Mouse (Mus musculus): ENCODE measurements around the gene Ahnak.

Gene Ahnak

DNA sequence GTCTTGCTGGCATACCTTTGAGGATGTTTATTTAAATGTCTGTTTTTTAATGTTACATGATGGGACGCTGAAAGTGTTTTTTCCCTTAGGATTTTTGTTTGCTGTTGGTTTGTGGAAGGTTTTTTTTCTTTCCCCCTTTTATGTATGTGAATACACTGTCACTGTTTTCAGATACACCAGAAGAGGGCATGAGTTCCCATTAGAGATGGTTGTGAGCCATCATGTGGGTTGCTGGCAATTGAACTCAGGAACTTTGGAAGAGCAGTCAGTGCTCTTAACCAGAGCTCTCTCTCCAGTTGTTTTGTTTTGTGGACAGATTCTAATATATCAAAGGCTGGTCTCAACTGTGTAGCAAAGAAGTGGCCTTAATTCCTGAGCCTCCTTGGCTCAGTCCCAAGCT is 14.4 kb upstream of the Ahnak start:
- DNase-seq, result no peak

DNA sequence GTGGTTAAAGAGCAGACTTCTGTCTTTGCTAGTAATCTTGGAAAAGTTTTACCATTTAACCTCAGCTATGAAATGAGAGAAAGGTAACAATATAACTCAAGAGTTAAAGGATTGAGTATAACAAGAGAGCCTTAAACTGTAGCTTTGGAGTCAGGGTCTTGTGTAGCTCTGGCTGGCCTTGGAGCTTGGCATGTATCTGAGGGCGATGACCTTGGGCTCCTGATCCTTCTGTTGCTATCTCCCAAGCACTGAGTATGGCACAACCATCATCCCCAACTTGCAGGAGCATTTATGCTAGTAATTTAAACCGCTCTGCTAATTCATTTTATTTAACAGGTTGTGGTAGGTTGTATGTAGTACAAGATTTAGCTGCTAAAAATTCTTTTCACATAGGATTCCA is 13.6 kb upstream of the Ahnak start:
- DNase-seq, result no peak

- no peak for DNase-seq
Observed at GRCm38 (mm10) chr19:8976535-8976934, 12.5 kb upstream of the Ahnak start.

DNA sequence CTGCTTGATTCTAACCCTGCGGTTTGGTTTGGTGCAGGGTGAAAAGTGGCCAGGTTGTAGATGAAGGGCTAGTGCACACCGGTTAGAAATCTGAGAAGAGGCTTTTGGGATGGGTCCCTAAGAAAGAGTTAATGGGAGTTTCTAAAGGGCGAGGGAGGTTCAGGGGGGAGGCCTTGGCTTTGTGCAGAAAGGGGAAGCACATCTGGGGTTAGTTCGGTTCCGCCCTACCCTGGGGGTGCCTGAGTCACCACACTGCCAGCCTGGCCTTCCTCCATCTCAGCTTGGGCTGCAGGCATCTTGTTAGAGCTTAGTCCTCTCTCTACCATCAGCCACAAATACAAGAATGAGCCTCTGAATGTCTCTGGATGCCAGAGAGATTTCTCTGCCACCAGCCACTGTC is 8.3 kb upstream of the Ahnak start:
- DNase-seq, result no peak

DNA sequence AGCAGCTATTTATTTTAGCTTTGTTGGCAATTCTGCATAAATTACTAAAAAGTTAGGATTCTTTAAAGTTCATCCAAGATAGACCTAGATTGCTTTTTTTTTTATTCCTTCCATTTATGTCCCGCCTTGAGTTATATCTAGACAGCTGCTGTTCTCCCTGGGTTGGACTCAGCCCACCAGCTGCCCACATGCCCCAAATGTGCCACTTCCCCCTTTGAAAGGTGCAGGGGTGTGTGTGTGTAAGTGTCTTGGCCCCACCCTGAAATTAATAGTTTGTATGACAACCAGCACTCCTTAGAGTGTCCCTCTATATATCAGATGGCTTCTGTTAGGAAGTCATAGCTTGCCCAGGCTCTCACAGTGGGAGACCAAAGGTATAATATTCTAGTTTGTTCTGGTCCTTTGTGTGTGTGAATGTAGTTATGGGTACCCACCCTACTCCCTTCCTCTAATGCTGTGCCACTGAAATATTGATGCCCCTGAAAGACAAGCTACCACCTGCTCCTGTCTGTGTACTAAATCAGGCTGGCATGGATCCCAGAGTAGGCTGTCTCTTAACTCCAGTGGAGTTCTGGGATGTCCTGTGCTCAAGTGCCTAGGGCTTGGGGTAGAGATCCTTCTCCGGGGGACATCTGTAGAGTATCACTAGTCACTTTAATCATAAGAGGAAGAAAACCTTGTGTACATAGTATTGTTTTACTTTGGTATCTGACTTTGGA is 7.5 kb upstream of the Ahnak start:
- no peak for DNase-seq

GRCm38 (mm10) chr19:8982303-8983149 is 6.6 kb upstream of the Ahnak start:
- DNase-seq, result no peak

DNA sequence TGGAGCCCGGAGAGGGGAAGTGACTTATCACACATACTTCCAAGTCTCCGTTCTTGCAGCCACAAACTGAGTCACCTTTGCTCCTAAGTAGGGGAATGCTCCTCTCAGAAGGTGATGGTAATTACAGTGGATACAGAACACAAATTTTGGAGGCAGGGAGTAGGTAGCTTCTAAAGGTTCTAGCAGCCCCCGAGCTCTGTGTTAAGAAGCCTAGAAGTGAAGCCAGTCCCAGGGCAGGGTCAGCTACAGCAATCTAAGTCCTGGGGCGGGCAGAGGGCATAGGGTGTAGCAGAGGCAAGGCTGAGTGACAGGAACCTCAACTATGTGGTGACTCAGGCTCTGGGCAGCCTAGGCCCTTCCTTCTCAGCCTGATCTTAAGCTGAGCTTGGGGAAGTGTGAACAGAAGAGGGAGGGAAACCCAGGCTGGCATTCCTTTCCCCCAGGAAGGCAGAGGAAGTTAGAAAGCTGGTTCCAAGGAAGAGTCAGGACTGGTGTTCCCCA is 5.9 kb upstream of the Ahnak start:
- DNase-seq, result no peak

GRCm38 (mm10) chr19:8984255-8984868 is 4.7 kb upstream of the Ahnak start:
- peak; percentile 54 for DNase-seq

- DNase-seq, result no peak
Observed at GRCm38 (mm10) chr19:8985891-8986290, 3.2 kb upstream of the Ahnak start.

- DNase-seq, result no peak
Observed at GRCm38 (mm10) chr19:8987816-8988215, 1.3 kb upstream of the Ahnak start.

DNA sequence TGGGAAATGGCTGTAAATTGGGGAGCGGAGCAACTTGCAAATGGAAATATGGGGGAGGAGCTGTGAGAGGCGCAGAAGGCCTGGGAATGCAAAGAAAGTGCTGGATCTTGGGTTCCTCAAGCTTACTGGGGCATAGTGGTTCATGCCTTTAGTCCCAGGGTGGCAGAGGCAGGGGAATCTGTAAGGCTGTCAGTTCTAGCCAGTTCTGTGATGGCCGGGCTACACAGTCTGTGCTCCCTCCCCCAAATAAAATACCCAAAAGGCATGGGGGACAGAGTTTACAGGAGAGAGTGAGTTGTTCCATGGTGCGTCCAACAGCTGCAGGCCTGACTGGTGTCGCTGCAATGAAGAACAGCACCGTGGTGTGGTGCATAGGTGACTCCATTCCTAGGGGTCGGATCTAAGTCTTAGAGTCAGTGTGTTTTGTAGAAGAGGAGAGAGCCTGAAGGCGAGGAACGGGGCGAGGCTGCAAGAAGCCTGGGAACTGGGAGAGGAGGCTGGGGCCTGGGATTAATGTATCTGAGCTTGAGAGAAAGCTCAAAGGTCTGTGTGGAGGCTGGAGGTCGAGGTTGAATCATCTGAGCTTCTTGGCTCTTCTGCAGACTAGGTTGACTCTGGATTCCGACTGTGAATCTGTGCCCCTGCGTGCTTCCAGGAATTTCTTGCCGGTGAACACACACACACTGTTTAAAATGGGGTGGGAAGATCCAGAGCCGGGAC is 578 bp upstream of the Ahnak start:
- DNase-seq, result no peak

DNA sequence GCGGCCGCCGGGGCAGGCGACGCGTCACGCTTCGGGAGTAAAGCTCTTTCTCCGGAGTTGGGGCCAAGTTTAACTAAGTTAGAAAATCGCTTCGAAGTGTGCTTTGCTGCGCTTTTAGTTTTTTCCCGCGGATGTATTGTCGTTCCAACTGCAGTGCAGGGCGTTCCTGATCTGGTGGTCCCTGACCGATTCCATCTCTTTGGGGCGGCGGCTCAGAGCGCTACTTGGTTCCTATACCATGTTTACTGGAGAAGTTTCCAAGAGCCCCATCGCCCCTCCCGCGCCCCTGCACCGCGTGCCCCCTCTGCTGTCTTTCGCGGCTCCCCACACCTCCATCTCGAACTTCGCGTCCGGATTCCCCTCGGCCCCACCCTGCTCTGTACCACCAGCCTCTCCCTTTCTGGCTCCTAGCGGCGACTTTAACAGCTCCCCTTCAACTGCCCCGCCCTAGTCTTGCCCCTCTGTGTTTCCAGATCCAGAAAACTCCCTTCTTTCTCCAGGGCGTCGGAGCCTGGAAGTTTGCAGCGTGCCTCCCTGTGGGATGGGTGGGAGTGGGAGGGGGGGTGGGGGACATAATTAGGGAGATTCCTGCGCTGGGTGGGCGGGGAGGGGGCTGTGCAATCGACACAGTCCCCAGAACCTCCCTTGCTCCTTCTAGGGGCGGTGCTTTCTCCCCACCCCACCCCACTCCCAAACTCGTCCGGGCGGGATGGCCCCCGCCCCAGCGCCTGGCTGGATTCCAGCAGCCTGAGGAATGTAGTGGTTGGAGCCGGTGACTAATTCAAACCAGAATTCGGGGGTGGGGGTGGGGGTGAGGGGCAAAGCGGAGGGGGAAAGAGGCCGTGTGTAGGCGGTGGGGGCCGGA is 715 bp downstream of the Ahnak start:
- peak; percentile 54 for DNase-seq

DNA sequence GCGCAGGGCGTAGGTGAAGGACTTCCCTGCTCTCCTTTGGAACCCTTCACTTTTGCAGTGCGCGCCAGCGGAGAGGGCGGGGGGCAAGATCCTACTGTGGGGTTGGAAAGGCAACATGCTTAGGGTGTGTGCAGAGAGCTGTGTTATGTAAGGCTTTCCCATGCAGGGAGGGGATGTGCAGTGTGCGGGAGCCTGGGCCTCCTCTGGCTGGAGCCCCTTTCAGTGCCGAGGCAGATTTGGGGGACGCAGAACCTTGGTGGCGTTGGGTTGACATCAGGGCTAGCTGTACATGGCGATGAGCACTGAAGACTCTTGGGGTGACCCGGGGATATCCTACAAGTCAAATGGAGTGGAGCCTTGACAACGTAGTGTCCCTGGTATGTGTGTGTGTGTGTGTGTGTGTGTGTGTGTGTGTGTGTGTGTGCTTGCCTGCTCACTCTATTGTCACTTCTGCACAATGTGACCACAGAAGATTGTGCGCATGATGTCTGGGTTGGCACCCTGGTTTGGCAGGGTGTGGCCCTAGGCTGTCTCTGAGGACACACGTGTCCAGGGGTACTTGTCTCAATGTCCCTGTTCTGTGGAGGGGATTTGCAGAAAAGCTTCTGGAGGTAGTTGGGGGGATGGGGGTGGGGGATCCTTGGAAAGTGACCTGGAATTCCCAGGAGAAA is 1.5 kb downstream of the Ahnak start:
- DNase-seq, result no peak

- DNase-seq, result no peak
Observed at GRCm38 (mm10) chr19:8991245-8991870, 2.3 kb downstream of the Ahnak start.

GRCm38 (mm10) chr19:8991871-8992735 is 3.0 kb downstream of the Ahnak start:
- no peak for DNase-seq

DNA sequence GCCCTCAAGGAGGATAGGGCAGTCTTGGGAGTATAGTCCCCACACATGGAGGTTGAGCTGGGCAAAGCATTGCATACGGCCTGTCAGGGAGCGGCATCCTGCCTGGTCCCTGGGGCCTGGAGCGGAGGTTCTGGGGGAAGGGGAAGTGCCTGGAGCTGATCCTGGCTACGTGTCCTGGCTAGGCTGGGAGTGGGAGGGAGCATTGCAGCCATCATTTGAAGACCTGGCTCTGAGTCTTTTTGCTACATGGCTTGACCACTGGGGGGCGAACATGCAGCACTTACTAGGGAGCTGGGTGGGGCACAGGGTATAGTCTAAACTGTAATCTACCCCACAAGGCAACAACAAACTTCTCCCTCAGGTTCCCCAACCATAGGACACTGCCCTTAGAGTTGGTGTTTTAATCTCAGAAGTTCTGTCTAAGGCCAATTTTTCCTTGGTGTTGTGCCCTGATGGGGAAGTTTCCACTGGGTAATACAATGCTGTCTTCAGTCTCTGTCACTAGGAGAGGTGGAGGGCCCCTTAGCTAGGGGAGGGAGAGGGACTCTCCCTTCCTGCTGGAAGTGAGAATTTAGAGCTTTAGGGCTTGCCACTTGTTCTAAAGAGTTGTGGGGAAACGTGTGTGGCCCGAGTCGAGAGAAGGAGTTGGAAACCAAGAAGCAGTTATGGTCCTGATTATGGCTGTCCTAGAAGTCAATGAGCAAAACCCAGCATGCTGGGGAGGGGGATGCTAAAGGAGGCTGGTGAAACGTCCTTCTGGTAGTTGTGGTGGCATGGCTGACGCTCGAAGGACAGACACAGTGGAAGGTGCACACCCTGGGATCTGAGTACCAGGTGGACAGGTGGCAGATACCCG is 3.9 kb downstream of the Ahnak start:
- DNase-seq, result peak; percentile 88

DNA sequence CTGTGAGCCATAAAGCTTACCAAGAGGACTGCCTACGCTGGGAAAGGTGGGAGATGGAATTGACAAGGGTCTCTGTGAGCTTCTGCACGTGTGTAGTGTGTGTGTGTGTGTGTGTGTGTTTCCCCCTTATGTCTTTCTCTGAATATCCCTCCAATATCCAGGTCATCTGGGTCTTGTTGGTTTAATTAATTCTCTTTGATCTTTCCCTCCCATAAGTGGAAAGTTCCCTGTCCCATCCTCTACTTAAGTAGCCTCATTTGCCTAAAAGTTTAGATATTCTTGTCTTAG is 4.5 kb downstream of the Ahnak start:
- DNase-seq, result no peak

DNA sequence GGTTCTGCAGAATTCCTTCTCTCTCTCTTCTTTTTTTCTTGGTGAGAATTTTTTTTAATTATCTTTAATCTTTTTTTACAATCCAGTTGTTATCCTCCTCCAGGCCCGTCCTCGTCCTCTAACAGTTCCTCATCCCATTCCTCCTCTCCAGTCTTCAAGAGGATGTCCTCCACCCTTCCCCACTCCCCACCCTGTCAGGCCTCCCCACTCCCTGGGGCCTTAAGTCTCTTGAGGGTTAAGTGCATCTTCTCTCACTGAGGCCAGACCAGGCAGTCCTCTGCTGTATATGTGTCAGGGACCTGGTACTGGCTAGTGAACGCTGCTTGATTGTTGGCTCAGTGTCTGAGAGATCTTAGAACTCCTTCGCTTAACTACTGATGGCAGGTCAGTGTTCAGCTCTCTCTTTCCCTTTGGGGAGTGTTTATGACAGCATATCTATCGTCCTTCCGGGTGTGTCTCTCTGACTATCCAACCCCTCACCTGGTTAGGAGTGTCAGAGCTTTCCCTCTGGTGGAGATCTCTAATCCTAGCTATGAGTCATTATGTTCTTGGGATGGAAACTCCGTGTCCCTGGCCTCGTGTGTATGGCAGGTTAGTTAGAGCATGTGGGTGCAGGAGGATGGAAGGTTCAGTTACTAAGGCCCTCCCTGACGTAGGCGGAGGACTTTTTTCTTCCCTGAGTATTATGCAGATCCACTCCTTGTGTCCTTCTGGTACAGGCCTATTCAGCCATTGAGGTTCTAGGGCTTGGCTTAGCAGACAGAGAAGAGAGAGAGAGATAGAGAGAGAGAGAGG is 5.9 kb downstream of the Ahnak start:
- no peak for DNase-seq

Measured in thymus, postnatal 25 days (tissue).